Mouse (Mus musculus) lung, adult 2 months (tissue): ENCODE results near the gene Fry. TPM values are rescaled to one million over a fixed set of nuclear protein-coding genes. Genes with fewer than 3 reads are reported as not detected.

Experiments used
- DNase-seq: peaks from one replicate; pipeline ENCODE4 v3.0.0; 2022
- H3K4me1 ChIP-seq: fragments of 200-500 bp; 2 replicates; pipeline ENCODE4 v1.6.1; 2011; ENCODE audit warnings: low read length; ENCODE audit not compliant: control insufficient read depth, insufficient read depth
- H3K4me3 ChIP-seq: fragments of 200-500 bp; replicated peaks from 2 replicates; pipeline ENCODE3; 2011; ENCODE audit warnings: low read depth, mild to moderate bottlenecking, control low read depth, low read length; ENCODE audit errors: extremely low read depth
- CTCF ChIP-seq: fragments of 200-500 bp; IDR thresholded peaks from 2 replicates; pipeline ENCODE4 v1.5.1; 2011; ENCODE audit warnings: mild to moderate bottlenecking, low read length, control low read depth; ENCODE audit not compliant: insufficient read depth
- POLR2A ChIP-seq: fragments of 200-500 bp; IDR thresholded peaks from 2 replicates; pipeline ENCODE4 v1.6.1; 2011; ENCODE audit warnings: low read depth, mild to moderate bottlenecking, control low read depth, low read length, borderline replicate concordance; ENCODE audit errors: extremely low read depth
- WGBS: fragments of 180-500 bp; shearing (Covaris S2); methylation state at CpG from one replicate; pipeline ENCODE4 v1.1.7; 2018; 5-methylcytosine and 5-hydroxymethylcytosine counted together
- polyA plus RNA-seq: library from polyadenylated mRNA; depleted of rRNA; stranded (reverse); fragments of >200 nt; gene quantifications from 2 replicates; pipeline ENCODE4 v1.2.3, GENCODE M21; 2012

The Fry gene
- polyA plus RNA-seq, 1 experiment, result 39.3 TPM

DNA sequence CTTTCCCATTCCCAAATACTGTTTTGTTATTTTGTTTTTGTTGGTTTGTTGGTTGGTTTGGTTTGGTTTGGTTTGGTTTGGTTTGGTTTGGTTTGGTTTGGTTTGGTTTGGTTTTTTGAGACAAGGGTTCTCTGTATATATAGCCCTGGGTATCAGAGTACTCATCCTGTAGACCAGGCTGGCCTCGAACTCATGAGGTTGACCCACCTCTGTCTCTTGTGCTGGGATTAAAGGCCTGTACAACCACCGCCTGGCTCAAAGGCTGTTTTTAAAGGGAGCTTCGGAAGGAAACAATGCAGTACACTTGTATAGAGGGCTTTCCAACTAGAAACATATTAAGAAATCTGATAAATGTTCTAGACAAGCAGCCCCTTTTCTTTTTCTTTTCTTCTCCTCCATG is 46.2 kb downstream of the Fry start:
- no peak for DNase-seq
- no peak for TF ChIP-seq POLR2A
- WGBS, result 95% methylated on average over 3 of the region's 3 CpGs
- no peaks in the 10 kb centered on the region for H3K4me1 ChIP-seq
- no peak overlapping the region for H3K4me3 ChIP-seq

DNA sequence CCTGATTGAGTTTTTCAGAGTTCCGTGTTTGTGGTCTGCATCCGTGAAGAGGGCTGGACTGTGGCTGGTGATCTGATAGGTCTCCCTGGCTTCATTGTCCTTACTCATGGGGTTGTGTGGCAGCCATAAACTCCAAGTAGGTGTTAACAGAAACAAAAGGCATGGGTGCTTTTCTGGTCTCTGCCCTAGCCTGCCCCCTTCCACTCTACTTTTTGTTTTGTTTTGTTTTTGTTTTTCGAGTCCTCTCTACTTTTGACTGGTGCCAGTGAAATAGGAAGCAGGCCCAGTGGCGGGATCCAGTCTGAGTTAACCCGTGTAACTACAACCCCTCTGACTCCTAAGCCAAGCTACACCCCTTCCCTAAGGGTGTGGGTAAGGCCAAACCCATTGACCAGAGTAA is 48.4 kb downstream of the Fry start:
- TF ChIP-seq POLR2A (no peak), CTCF (no peak)
- Histone ChIP-seq H3K4me1 (no peaks in the 10 kb centered on the region), H3K4me3 (no peak overlapping the region)
- WGBS, result 59% methylated on average over 5 of the region's 5 CpGs
- no peak for DNase-seq

DNA sequence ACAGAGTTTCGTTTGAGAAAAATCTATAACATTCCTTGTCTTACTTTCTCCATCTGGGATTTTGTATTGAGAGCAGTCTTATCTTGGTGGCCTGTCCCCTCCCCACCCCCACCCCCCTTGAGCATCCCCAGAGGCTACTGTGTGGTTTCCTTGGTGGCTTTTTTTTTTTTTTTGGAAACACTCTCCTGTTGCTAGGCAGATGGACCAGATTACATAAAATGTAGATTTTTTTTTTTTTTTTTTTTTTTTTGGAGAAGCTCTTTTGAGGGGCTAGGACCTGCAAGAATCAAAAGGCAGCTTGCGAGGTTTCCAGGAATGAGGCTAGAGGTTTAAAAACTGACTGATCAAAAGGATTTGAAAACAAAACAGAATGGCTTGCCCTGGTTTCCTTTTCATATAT is 48.8 kb downstream of the Fry start:
- DNase-seq, result no peak
- Histone ChIP-seq H3K4me1 (no peaks in the 10 kb centered on the region), H3K4me3 (no peak overlapping the region)
- 50% methylated on average over 2 of the region's 2 CpGs for WGBS
- TF ChIP-seq POLR2A (no peak), CTCF (no peak)

- DNase-seq, result peak; percentile 48
- no peaks in the 10 kb centered on the region for H3K4me1 ChIP-seq
- 1% methylated on average over 9 of the region's 9 CpGs for WGBS
- H3K4me3 ChIP-seq, result no peak overlapping the region
- TF ChIP-seq POLR2A (no peak), CTCF (peak; percentile 80)
These were observed 50.3 kb downstream of the Fry start for GRCm38 (mm10) chr5:150168712-150169111.

- Histone ChIP-seq H3K4me3 (no peak overlapping the region), H3K4me1 (no peaks in the 10 kb centered on the region)
- TF ChIP-seq CTCF (no peak), POLR2A (no peak)
- WGBS, result 51% methylated on average over 10 of the region's 10 CpGs
- no peak for DNase-seq
These were observed 53.1 kb downstream of the Fry start for GRCm38 (mm10) chr5:150171562-150171961.

DNA sequence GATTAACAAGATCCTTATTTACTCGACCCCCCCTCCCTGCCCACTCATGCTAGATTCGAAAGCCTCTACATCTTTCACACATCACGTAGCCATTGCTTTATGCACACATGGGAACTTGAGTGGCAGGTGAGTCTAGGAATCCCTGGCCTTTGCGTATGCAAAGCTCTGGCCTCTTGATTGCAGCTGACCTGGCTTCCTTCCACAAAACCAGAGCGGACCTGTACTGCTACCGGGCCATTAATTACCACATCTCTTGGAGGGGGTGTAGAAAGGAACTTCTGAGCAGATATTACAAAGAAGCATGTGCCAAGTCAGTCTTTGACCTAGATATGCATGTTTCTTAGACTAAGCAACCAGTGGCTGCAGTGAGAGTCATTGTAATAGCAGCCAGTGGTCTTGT is 55.4 kb downstream of the Fry start:
- TF ChIP-seq CTCF (no peak), POLR2A (no peak)
- DNase-seq, result no peak
- peaks cover 4% of the 10 kb centered on the region for H3K4me1 ChIP-seq
- WGBS, result 61% methylated on average over 6 of the region's 6 CpGs
- no peak overlapping the region for H3K4me3 ChIP-seq

DNA sequence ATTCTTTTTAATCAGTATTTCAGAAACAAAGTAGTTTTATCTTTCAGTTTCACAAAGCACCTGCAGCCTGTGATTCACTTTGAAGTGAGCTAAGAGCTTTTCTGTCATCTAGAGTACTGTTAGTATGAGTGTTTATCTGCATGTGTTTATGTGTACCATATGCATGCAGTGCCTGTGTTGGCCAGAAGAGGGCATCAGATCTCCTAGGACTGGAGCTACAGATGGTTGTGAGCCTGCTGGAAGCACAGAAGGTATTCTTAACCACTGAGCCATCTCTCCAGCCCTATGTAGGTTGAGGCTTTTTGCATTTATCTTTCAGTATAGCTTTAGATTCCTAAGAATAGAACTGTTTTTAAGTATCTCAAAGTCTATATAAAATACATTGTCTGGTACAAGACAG is 56.5 kb downstream of the Fry start:
- Histone ChIP-seq H3K4me1 (peaks cover 4% of the 10 kb centered on the region), H3K4me3 (no peak overlapping the region)
- no peak for DNase-seq
- no peak for TF ChIP-seq CTCF
- TF ChIP-seq POLR2A, result no peak

DNA sequence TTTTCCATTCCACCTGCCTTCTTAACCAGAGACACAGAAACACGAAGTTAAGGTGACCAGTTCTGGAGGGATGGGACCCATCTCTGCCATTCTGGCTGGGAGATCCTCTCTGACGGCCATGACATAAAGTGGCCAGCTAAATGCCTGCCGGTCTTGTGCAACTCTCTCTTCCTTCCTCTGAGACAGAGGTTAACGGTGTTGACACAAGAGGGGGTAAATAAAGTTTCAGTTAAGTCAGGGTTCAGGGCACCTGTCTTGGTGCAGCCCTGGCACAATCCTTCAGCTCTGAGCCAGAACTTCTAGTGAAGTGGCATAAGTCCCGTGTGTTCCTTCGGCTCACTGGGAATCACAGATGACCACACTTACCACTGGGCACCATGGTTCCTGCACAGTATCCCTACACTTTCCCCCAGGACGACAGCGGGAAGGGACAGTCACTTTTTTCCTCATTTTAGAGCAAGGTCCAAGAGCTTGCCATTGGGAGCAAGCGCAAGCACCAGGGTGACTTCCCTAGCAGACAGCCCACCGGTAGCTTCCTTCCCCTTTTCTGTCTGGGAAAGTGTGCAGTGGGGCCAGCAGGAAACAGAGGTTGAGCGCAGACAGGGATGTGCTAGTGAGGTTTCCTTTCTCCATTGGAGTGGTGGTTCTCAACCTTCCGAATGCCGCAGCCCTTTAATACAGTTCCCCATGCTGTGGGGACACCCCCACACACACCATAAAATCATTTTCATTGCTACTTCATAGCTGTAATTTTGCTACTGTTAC is 58.0 kb downstream of the Fry start:
- Histone ChIP-seq H3K4me1 (peaks cover 4% of the 10 kb centered on the region), H3K4me3 (no peak overlapping the region)
- no peak for TF ChIP-seq CTCF
- no peak for TF ChIP-seq POLR2A
- DNase-seq, result no peak
- WGBS, result 55% methylated on average over 13 of the region's 13 CpGs

DNA sequence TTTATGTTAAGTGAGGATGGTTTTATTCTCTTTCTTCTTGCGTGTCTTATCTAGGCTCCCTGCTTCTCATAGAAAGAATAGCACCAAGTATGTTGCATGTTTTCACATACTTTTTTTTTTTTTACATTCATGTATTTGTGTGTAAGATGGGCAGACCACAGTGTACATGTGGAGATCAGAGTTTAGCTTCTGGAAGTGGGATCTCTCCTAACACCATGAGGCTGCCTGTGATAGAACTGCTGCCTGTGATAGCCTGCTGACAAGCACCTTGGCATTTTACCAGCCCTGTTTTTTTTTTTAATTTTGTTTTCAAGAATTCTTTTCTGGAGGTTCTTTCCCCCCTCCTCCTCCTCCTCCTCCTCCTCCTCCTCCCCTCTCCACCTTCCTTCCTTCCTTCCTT is 59.3 kb downstream of the Fry start:
- 83% methylated on average over 1 of the region's 1 CpGs for WGBS
- no peak for DNase-seq
- H3K4me1 ChIP-seq, result peaks cover 4% of the 10 kb centered on the region
- no peak for TF ChIP-seq POLR2A
- no peak for TF ChIP-seq CTCF
- no peak overlapping the region for H3K4me3 ChIP-seq

DNA sequence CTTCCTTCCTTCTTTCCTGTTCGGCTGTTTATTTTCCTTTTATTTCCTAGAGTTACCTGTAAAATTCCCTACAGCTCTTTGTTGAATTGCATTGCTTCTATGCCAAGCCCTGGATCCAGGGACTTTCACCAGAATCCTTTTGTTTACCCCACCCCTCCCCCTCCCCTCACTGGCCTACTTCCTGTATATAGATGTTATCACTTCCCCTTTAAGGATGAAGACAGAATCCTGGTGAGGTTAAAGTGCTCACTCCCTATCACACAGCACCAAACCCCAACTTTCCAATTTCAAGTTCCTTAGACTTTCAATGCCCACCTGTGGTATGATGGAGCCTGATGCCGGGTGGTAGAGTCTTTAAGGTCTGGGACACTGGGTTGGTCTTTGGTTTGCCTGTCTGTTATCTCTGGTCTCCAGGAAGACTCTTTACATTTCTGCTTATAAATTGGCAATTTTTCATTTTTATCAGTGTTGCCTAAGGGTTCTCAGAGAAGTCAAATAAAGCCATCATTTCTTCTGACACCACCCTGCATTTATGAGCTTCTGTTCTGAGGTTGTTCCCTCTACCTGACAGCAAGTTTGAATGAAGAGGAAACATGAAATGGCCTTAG is 59.9 kb downstream of the Fry start:
- H3K4me1 ChIP-seq, result peaks cover 4% of the 10 kb centered on the region
- no peak for DNase-seq
- 73% methylated on average over 1 of the region's 2 CpGs for WGBS
- no peak overlapping the region for H3K4me3 ChIP-seq
- no peak for TF ChIP-seq POLR2A
- no peak for TF ChIP-seq CTCF
